Mouse (Mus musculus) lung, postnatal 14 days (tissue): Measurements from ENCODE around the gene P3h1.
A peak's percentile ranks its signal among the peaks of the same experiment; 100 is the strongest.
"Not testable (repeated sequence)": the region's sequence is repeated elsewhere in the genome, so short reads cannot be mapped to it uniquely, and the experiment has no call there.

ENCODE experiments used
- DNase-seq: peaks from one replicate; pipeline ENCODE4 v3.0.0; 2021

The P3h1 gene

GRCm38 (mm10) chr4:119278784-119279183 is 46.1 kb downstream of the P3h1 start:
- DNase-seq = not testable (repeated sequence)

- no peak for DNase-seq
These were observed 52.1 kb downstream of the P3h1 start for GRCm38 (mm10) chr4:119284861-119285260.

- no peak for DNase-seq
These were observed 52.6 kb downstream of the P3h1 start for GRCm38 (mm10) chr4:119285336-119285735.

- DNase-seq = no peak
These were observed 59.2 kb downstream of the P3h1 start for GRCm38 (mm10) chr4:119291921-119292320.

- DNase-seq = peak; percentile 48
These were observed 60.3 kb downstream of the P3h1 start for GRCm38 (mm10) chr4:119292771-119293573.

- peak; percentile 9 for DNase-seq
These were observed 61.0 kb downstream of the P3h1 start for GRCm38 (mm10) chr4:119293574-119294258.

- DNase-seq = peak; percentile 100
These were observed 61.9 kb downstream of the P3h1 start, which contains the start of gene Ybx1 for GRCm38 (mm10) chr4:119294415-119295133. Gene Ybx1 (minus strand): TSS chr4:119294604.

GRCm38 (mm10) chr4:119295134-119295453 is 62.4 kb downstream of the P3h1 start:
- no peak for DNase-seq

- DNase-seq = no peak
These were observed 64.6 kb downstream of the P3h1 start for GRCm38 (mm10) chr4:119297361-119297760.
